Mouse (Mus musculus) cerebellum, adult 2 months (tissue): Measurements from ENCODE around the gene Zfpm1.

Experiments
- CTCF ChIP-seq: fragments of 200-500 bp; IDR thresholded peaks from 2 replicates; pipeline ENCODE4 v1.5.1; 2011; ENCODE audit warnings: low read depth, mild to moderate bottlenecking, control low read depth, low read length, moderate library complexity, borderline replicate concordance; ENCODE audit not compliant: insufficient read depth
- POLR2A ChIP-seq: fragments of 200-500 bp; IDR thresholded peaks from 2 replicates; pipeline ENCODE4 v1.6.1; 2011; ENCODE audit warnings: low read length, control low read depth, borderline replicate concordance; ENCODE audit not compliant: insufficient read depth

DNA sequence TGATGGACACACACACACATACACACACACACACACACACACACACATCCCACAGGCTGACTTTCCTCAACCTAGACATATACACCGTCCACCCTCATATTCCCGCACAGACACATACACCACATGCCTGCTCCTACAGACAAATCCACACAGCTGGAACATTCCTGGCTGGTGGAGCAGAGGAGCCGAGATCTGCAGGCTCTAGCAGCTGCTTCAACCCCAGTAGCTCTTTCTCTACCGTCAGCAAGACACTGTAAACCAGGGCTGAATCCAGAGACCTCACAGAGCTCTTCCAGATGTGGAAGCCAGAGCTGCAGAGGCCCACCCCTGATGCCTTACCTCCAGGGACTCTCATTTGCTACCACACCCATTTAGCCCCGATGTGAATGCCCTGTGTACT is 80.3 kb downstream of the Zfpm1 start:
- no peak for TF ChIP-seq POLR2A
- TF ChIP-seq CTCF = no peak
